Mouse (Mus musculus) embryonic facial prominence, embryonic 11.5 days (tissue): ENCODE data around the gene Mterf4. TPM values are rescaled to one million over a fixed set of nuclear protein-coding genes. Genes with fewer than 3 reads are reported as not detected.
"Not testable (repeated sequence)": the region's sequence is repeated elsewhere in the genome, so short reads cannot be mapped to it uniquely, and the experiment has no call there.

Experiments
- ATAC-seq: fragments of 200-750 bp; cut with Nextera tagmentation; replicated peaks from 2 replicates; pipeline ENCODE4 v1.8.0; 2017; ENCODE audit warnings: low read depth; ENCODE audit not compliant: insufficient number of reproducible peaks, low FRiP score, low TSS enrichment
- DNase-seq: peaks from one replicate; pipeline ENCODE4 v3.0.0-alpha.2; 2015; ENCODE audit warnings: low spot score
- H3K27ac ChIP-seq: fragments of 300-500 bp; sonication (generic); replicated peaks from 2 replicates; pipeline ENCODE4 v1.5.1; 2014; ENCODE audit warnings: mild to moderate bottlenecking, low read depth, low read length, control low read depth
- H3K27me3 ChIP-seq: fragments of 300-500 bp; sonication (generic); 2 replicates; pipeline ENCODE4 v1.6.1; 2014; ENCODE audit warnings: mild to moderate bottlenecking, low read length, moderate library complexity, mixed read lengths; ENCODE audit not compliant: control insufficient read depth, insufficient read depth
- H3K36me3 ChIP-seq: fragments of 300-500 bp; sonication (generic); replicated peaks from 2 replicates; pipeline ENCODE4 v1.6.1; 2014; ENCODE audit warnings: low read depth, mild to moderate bottlenecking, low read length, moderate library complexity, mixed read lengths; ENCODE audit not compliant: control insufficient read depth, insufficient read depth
- H3K4me1 ChIP-seq: fragments of 300-500 bp; sonication (generic); 2 replicates; pipeline ENCODE4 v1.6.1; 2014; ENCODE audit warnings: low read length, mixed read lengths; ENCODE audit not compliant: control insufficient read depth, insufficient read depth
- H3K4me2 ChIP-seq: fragments of 300-500 bp; sonication (generic); 2 replicates; pipeline ENCODE4 v1.6.1; 2014; ENCODE audit warnings: low read depth, mild to moderate bottlenecking, control low read depth, low read length, moderate library complexity
- H3K4me3 ChIP-seq: fragments of 300-500 bp; sonication (generic); 2 replicates; pipeline ENCODE4 v1.5.1; 2014; ENCODE audit warnings: low read depth, low read length, control low read depth
- H3K9ac ChIP-seq: fragments of 300-500 bp; sonication (generic); replicated peaks from 2 replicates; pipeline ENCODE4 v1.6.1; 2014; ENCODE audit warnings: mild to moderate bottlenecking, control low read depth, low read length
- H3K9me3 ChIP-seq: fragments of 300-500 bp; sonication (generic); replicated peaks from 2 replicates; pipeline ENCODE4 v1.6.1; 2016; ENCODE audit warnings: mild to moderate bottlenecking, low read length, inconsistent platforms, mixed read lengths; ENCODE audit not compliant: control insufficient read depth
- WGBS: fragments of 180-500 bp; shearing (Covaris S2); extraction: QIAGEN DNeasy Blood & Tissue Kit; methylation state at CpG from one replicate; pipeline ENCODE4 v1.1.7; 2014; 5-methylcytosine and 5-hydroxymethylcytosine counted together
- polyA plus RNA-seq: library from polyadenylated mRNA; unstranded; fragments of >200 nt; fragmentation: Nextera tagmentation; extraction: Ambion mirVana; gene quantifications from 2 replicates; pipeline ENCODE4 v1.2.1, GENCODE M21; 2014

Gene Mterf4
- polyA plus RNA-seq, 1 experiment from 2014 or later = 32.5 TPM

- H3K4me3 ChIP-seq = no peak overlapping the region
- H3K36me3 ChIP-seq = peaks cover 3% of the 10 kb centered on the region
- no peaks in the 10 kb centered on the region for H3K27me3 ChIP-seq
- no peak overlapping the region for H3K9ac ChIP-seq
- no peaks in the 10 kb centered on the region for H3K9me3 ChIP-seq
- H3K4me1 ChIP-seq = no peaks in the 10 kb centered on the region
- no peak overlapping the region for H3K4me2 ChIP-seq
- WGBS = 91% methylated on average over 3 of the region's 3 CpGs
- DNase-seq = no peak
- ATAC-seq = no peak
- H3K27ac ChIP-seq = no peak overlapping the region
These were observed 20.7 kb upstream of the Mterf4 start for GRCm38 (mm10) chr1:93326446-93326845.

- 87% methylated on average over 6 of the region's 6 CpGs for WGBS
- peaks cover 7% of the 10 kb centered on the region for H3K36me3 ChIP-seq
- ATAC-seq = no peak
These were observed 18.3 kb upstream of the Mterf4 start for GRCm38 (mm10) chr1:93323973-93324372.

GRCm38 (mm10) chr1:93300578-93300977, 5.1 kb downstream of the Mterf4 start:
- no peak overlapping the region for H3K4me3 ChIP-seq
- H3K4me1 ChIP-seq = no peaks in the 10 kb centered on the region
- no peak overlapping the region for H3K27ac ChIP-seq
- no peaks in the 10 kb centered on the region for H3K27me3 ChIP-seq
- WGBS = 95% methylated on average over 3 of the region's 3 CpGs
- DNase-seq = no peak
- H3K36me3 ChIP-seq = peaks cover 6% of the 10 kb centered on the region
- no peaks in the 10 kb centered on the region for H3K9me3 ChIP-seq
- ATAC-seq = no peak; the same call in 1 of the 2 replicates
- no peak overlapping the region for H3K9ac ChIP-seq
- H3K4me2 ChIP-seq = no peak overlapping the region

More at GRCm38 (mm10) chr1:93323973-93324372, 18.3 kb upstream of the Mterf4 start:
- Histone ChIP-seq H3K4me3 (no peak overlapping the region), H3K4me1 (no peaks in the 10 kb centered on the region), H3K27me3 (no peaks in the 10 kb centered on the region), H3K9me3 (no peaks in the 10 kb centered on the region), H3K9ac (no peak overlapping the region), H3K27ac (no peak overlapping the region), H3K4me2 (no peak overlapping the region)
- DNase-seq = no peak

- WGBS = 84% methylated on average over 4 of the region's 4 CpGs
- no peak overlapping the region for H3K4me2 ChIP-seq
- H3K27ac ChIP-seq = no peak overlapping the region
- DNase-seq (no peak), ATAC-seq (no peak)
- H3K27me3 ChIP-seq = no peaks in the 10 kb centered on the region
- no peaks in the 10 kb centered on the region for H3K4me1 ChIP-seq
- peaks cover 6% of the 10 kb centered on the region for H3K36me3 ChIP-seq
- no peak overlapping the region for H3K9ac ChIP-seq
- H3K4me3 ChIP-seq = no peak overlapping the region
- no peaks in the 10 kb centered on the region for H3K9me3 ChIP-seq
These were observed 5.9 kb downstream of the Mterf4 start for GRCm38 (mm10) chr1:93299791-93300190.

- H3K27me3 ChIP-seq, H3K27ac ChIP-seq, ATAC-seq, H3K4me1 ChIP-seq, H3K4me2 ChIP-seq, H3K9ac ChIP-seq, DNase-seq, H3K9me3 ChIP-seq, H3K4me3 ChIP-seq, H3K36me3 ChIP-seq: not testable (repeated sequence)
- 78% methylated on average over 3 of the region's 3 CpGs for WGBS
These were observed 11.2 kb downstream of the Mterf4 start for GRCm38 (mm10) chr1:93294491-93294890.

- no peak for DNase-seq
- WGBS = 75% methylated on average over 8 of the region's 8 CpGs
These were observed 13.7 kb downstream of the Mterf4 start for GRCm38 (mm10) chr1:93292006-93292405.

GRCm38 (mm10) chr1:93291591-93291990, 14.1 kb downstream of the Mterf4 start:
- Histone ChIP-seq H3K27ac (no peak overlapping the region), H3K27me3 (no peaks in the 10 kb centered on the region), H3K9ac (no peak overlapping the region), H3K4me1 (no peaks in the 10 kb centered on the region), H3K36me3 (no peaks in the 10 kb centered on the region), H3K4me2 (no peak overlapping the region), H3K9me3 (no peaks in the 10 kb centered on the region), H3K4me3 (no peak overlapping the region)
- ATAC-seq (no peak), DNase-seq (no peak)
- 89% methylated on average over 1 of the region's 1 CpGs for WGBS

More at GRCm38 (mm10) chr1:93292006-93292405, 13.7 kb downstream of the Mterf4 start:
- Histone ChIP-seq H3K36me3 (no peaks in the 10 kb centered on the region), H3K4me2 (no peak overlapping the region), H3K27me3 (no peaks in the 10 kb centered on the region), H3K27ac (no peak overlapping the region), H3K9ac (no peak overlapping the region), H3K4me1 (no peaks in the 10 kb centered on the region), H3K9me3 (no peaks in the 10 kb centered on the region), H3K4me3 (no peak overlapping the region)
- no peak for ATAC-seq

GRCm38 (mm10) chr1:93290956-93291355, 14.8 kb downstream of the Mterf4 start:
- Histone ChIP-seq H3K27ac (no peak overlapping the region), H3K36me3 (no peaks in the 10 kb centered on the region), H3K9ac (no peak overlapping the region), H3K4me2 (no peak overlapping the region), H3K4me3 (no peak overlapping the region), H3K27me3 (no peaks in the 10 kb centered on the region), H3K9me3 (no peaks in the 10 kb centered on the region), H3K4me1 (no peaks in the 10 kb centered on the region)
- ATAC-seq (no peak), DNase-seq (no peak)
- WGBS = 87% methylated on average over 4 of the region's 4 CpGs
